Mouse (Mus musculus) kidney, postnatal 4 days (tissue): ENCODE data around the gene Spin2-ps6.
"Not testable (repeated sequence)": the region's sequence is repeated elsewhere in the genome, so short reads cannot be mapped to it uniquely, and the experiment has no call there.

Experiments
- DNase-seq, 2 experiments: peaks; one replicate each; pipeline ENCODE4 v3.0.0; 2021; ENCODE audit warnings: mixed read lengths in 2 of 2

Gene Spin2-ps6

DNA sequence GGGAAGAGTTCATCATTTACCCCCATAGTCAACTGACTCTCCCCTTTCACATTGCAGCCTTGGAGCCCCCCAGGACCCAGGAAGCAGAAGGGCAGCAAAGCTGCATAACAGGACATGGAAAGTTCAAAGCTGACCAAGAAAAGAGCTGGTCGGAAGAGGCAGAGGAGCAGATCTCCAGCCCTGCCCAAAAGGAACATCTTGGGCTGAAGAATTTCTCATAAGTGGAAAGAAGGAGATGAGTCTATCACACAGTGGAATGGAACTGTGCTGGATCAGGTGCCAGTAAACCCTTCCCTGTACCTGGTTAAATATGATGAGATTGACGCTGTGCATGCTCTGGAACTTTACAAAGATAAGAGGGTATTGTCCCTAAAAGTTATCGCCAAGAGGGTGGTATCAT lies at the start of gene Spin2-ps6:
Gene Spin2-ps6 (plus strand): TSS at position 301 of the 400 bp plus-strand sequence.
- DNase-seq = not testable (repeated sequence)
